ENCODE assay signal across 8 mouse cellular contexts in the genomic region with DNA sequence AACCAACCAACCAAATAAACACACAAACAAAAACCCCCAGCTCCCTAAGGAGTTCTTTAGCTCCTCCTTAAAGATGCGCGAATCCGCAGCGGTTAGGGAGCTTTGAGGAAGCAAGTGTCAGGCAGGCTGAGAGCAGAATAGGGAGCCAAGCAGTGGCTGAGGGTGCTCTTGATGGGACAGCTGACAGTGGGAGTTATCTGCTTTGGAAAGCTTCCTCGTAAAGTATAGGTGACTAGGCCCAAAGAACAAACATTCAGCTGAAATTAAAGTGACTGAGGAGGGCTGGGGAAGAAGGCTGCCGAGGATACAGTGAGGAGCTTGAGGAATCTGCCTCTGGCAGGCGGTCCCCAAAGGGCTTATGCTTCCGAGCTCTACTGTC. TPM values are rescaled to one million over a fixed set of nuclear protein-coding genes. Genes with fewer than 3 reads are reported as not detected.
A peak's percentile ranks its signal among the peaks of the same experiment; 100 is the strongest.
DNase-seq lines count a peak whose midpoint lies in the region; ATAC-seq lines count a peak whose summit lies in the region.

No protein-coding gene starts in this region.

- no peaks in the 10 kb centered on the region for H3K9me3 ChIP-seq in kidney, embryonic 15.5 days (replicated peaks)
- H3K9me3 ChIP-seq in forebrain, embryonic 11.5 days (ENCODE audit: control insufficient read depth, low read length) = no peaks in the 10 kb centered on the region
- no peaks in the 10 kb centered on the region for H3K9me3 ChIP-seq in midbrain, embryonic 13.5 days

- peak overlapping the region; percentile 61 for H3K4me2 ChIP-seq in kidney, embryonic 15.5 days
- peak overlapping the region; percentile 45 for H3K4me2 ChIP-seq in forebrain, embryonic 11.5 days (ENCODE audit: low read depth, low read length, severe bottlenecking)
- peak overlapping the region; percentile 63 for H3K4me2 ChIP-seq in midbrain, embryonic 13.5 days (replicated peaks)

- peak overlapping the region; percentile 56 for H3K4me3 ChIP-seq in kidney, embryonic 15.5 days (replicated peaks)
- H3K4me3 ChIP-seq in forebrain, embryonic 11.5 days (ENCODE audit: low read depth, low read length) = peak overlapping the region; percentile 48
- peak overlapping the region; percentile 55 for H3K4me3 ChIP-seq in midbrain, embryonic 13.5 days (replicated peaks)

- peak; percentile 43 for ATAC-seq in kidney, embryonic 15.5 days (replicated peaks; ENCODE audit: low FRiP score)
- peak; percentile 30; the same call in 1 of the 2 replicates for ATAC-seq in forebrain, embryonic 11.5 days (replicated peaks; ENCODE audit: low FRiP score)
- peak; percentile 53 for ATAC-seq in midbrain, embryonic 13.5 days

- DNase-seq in kidney, adult 8-10 months = no peak
- DNase-seq in adrenal gland, postnatal 14 days = peak; percentile 25
- DNase-seq in forebrain, embryonic 11.5 days (ENCODE audit: low spot score) = no peak
- DNase-seq in kidney, postnatal 25 days = peak; percentile 17 to 43
- DNase-seq in natural killer cell, adult 2 months (ENCODE audit: low spot score in 2 of 2) = no peak
- no peak for DNase-seq in urinary bladder, adult 2 months (ENCODE audit: low spot score)

- peaks cover 37% of the 10 kb centered on the region for H3K27me3 ChIP-seq in kidney, embryonic 15.5 days
- H3K27me3 ChIP-seq in forebrain, embryonic 11.5 days (ENCODE audit: control insufficient read depth, insufficient read depth, low read length) = peaks cover 18% of the 10 kb centered on the region
- peaks cover 37% of the 10 kb centered on the region for H3K27me3 ChIP-seq in midbrain, embryonic 13.5 days

- H3K9ac ChIP-seq in kidney, embryonic 15.5 days = peak overlapping the region; percentile 50
- H3K9ac ChIP-seq in forebrain, embryonic 11.5 days (ENCODE audit: low read length) = peak overlapping the region; percentile 55
- peak overlapping the region; percentile 58 for H3K9ac ChIP-seq in midbrain, embryonic 13.5 days (replicated peaks)

- no peak overlapping the region for H3K27ac ChIP-seq in kidney, embryonic 15.5 days
- H3K27ac ChIP-seq in forebrain, embryonic 11.5 days (ENCODE audit: low read depth, low read length) = no peak overlapping the region
- no peak overlapping the region for H3K27ac ChIP-seq in midbrain, embryonic 13.5 days

- peaks cover 4% of the 10 kb centered on the region; the same call in 1 of the 2 replicates for H3K4me1 ChIP-seq in kidney, embryonic 15.5 days
- no peaks in the 10 kb centered on the region for H3K4me1 ChIP-seq in forebrain, embryonic 11.5 days (replicated peaks; ENCODE audit: control insufficient read depth, insufficient read depth, low read length)
- H3K4me1 ChIP-seq in midbrain, embryonic 13.5 days (replicated peaks) = no peaks in the 10 kb centered on the region; the same call in 1 of the 2 replicates

- no peaks in the 10 kb centered on the region for H3K36me3 ChIP-seq in kidney, embryonic 15.5 days
- no peaks in the 10 kb centered on the region for H3K36me3 ChIP-seq in forebrain, embryonic 11.5 days (ENCODE audit: control insufficient read depth, insufficient read depth, low read length)
- H3K36me3 ChIP-seq in midbrain, embryonic 13.5 days = no peaks in the 10 kb centered on the region

- 20% methylated on average over 8 of the region's 8 CpGs for WGBS in kidney, embryonic 15.5 days
- WGBS in forebrain, embryonic 11.5 days = 13% methylated on average over 8 of the region's 8 CpGs
- 15% methylated on average over 8 of the region's 8 CpGs for WGBS in midbrain, embryonic 13.5 days

RNA-seq across cellular contexts. Expression of gene Phka1, which starts 0.5 kb away (rescaled TPM):
- polyA plus RNA-seq in kidney, embryonic 15.5 days (2015; fragmentation: Nextera tagmentation; extraction: Ambion mirVana) = 7.9 and 8.1 TPM in 2 replicates
- 12.0 and 13.0 TPM in 2 replicates for total RNA-seq in adrenal gland, postnatal 14 days (2021)
- 7.5 and 8.0 TPM in 2 replicates for polyA plus RNA-seq in forebrain, embryonic 11.5 days (2014; fragmentation: Nextera tagmentation; extraction: Ambion mirVana)
- 5.2 and 5.6 TPM in 2 replicates for polyA plus RNA-seq in midbrain, embryonic 13.5 days (2015; fragmentation: Nextera tagmentation; extraction: Ambion mirVana)
- 12.0 and 13.4 TPM in 2 replicates for polyA plus RNA-seq in urinary bladder, adult 2 months (2012; rRNA removed)

RNA-seq across cellular contexts. Expression of gene Gm3880, which starts 42.2 kb away (rescaled TPM):
- polyA plus RNA-seq in kidney, embryonic 15.5 days (2015; fragmentation: Nextera tagmentation; extraction: Ambion mirVana) = not detected in 2 replicates
- total RNA-seq in adrenal gland, postnatal 14 days (2021) = not detected in 2 replicates
- not detected in 2 replicates for polyA plus RNA-seq in forebrain, embryonic 11.5 days (2014; fragmentation: Nextera tagmentation; extraction: Ambion mirVana)
- polyA plus RNA-seq in midbrain, embryonic 13.5 days (2015; fragmentation: Nextera tagmentation; extraction: Ambion mirVana) = not detected in 2 replicates
- not detected in 2 replicates for polyA plus RNA-seq in urinary bladder, adult 2 months (2012; rRNA removed)

Comparison
In these comparisons a context has a peak if more than half of its experiments do, and no peak if none do; other contexts are left out.
1. DNase-seq: peak in adrenal gland, postnatal 14 days (single experiment) and kidney, postnatal 25 days (2 of 2); none in kidney, adult 8-10 months (0 of 2), forebrain, embryonic 11.5 days (single experiment), natural killer cell, adult 2 months (0 of 2) and urinary bladder, adult 2 months (single experiment).
2. Peak in every context shown above with its lines, with median percentiles within 50 percentile points of each other: ATAC-seq, H3K4me2 ChIP-seq, H3K4me3 ChIP-seq and H3K9ac ChIP-seq.